Mouse (Mus musculus) limb, embryonic 14.5 days (tissue): ENCODE measurements around the gene Nipal4. TPM values are rescaled to one million over a fixed set of nuclear protein-coding genes. Genes with fewer than 3 reads are reported as not detected.
A peak's percentile ranks its signal among the peaks of the same experiment; 100 is the strongest.

Source experiments
- ATAC-seq: fragments of 200-750 bp; cut with Nextera tagmentation; 2 replicates; pipeline ENCODE4 v1.8.0; 2017; ENCODE audit warnings: low read depth, moderate number of reproducible peaks, moderate TSS enrichment; ENCODE audit not compliant: low FRiP score
- DNase-seq: peaks from one replicate; pipeline ENCODE4 v3.0.0-alpha.2; 2015; ENCODE audit warnings: low spot score
- H3K27ac ChIP-seq: fragments of 300-500 bp; sonication (generic); replicated peaks from 2 replicates; pipeline ENCODE4 v1.5.1; 2014; ENCODE audit warnings: low read depth, mild to moderate bottlenecking, low read length, moderate library complexity, mixed read lengths
- H3K27me3 ChIP-seq: fragments of 300-500 bp; sonication (generic); 2 replicates; pipeline ENCODE4 v1.6.1; 2014; ENCODE audit warnings: low read length, mixed read lengths; ENCODE audit not compliant: control insufficient read depth, insufficient read depth
- H3K36me3 ChIP-seq: fragments of 300-500 bp; sonication (generic); 2 replicates; pipeline ENCODE4 v1.6.1; 2014; ENCODE audit warnings: mild to moderate bottlenecking, low read length, moderate library complexity, mixed read lengths; ENCODE audit not compliant: control insufficient read depth, insufficient read depth
- H3K4me1 ChIP-seq: fragments of 300-500 bp; sonication (generic); 2 replicates; pipeline ENCODE4 v1.6.1; 2014; ENCODE audit warnings: antibody characterized with exemption, low read length, mixed read lengths; ENCODE audit not compliant: control insufficient read depth, insufficient read depth
- H3K4me2 ChIP-seq: fragments of 300-500 bp; sonication (generic); replicated peaks from 2 replicates; pipeline ENCODE4 v1.6.1; 2014; ENCODE audit warnings: low read depth, mild to moderate bottlenecking, low read length, moderate library complexity; ENCODE audit not compliant: severe bottlenecking
- H3K4me3 ChIP-seq: fragments of 300-500 bp; sonication (generic); replicated peaks from 2 replicates; pipeline ENCODE4 v1.5.1; 2014; ENCODE audit warnings: low read length
- H3K9ac ChIP-seq: fragments of 300-500 bp; sonication (generic); 2 replicates; pipeline ENCODE4 v1.6.1; 2014; ENCODE audit warnings: mild to moderate bottlenecking, low read depth, low read length, moderate library complexity; ENCODE audit not compliant: severe bottlenecking
- H3K9me3 ChIP-seq: fragments of 300-500 bp; sonication (generic); 2 replicates; pipeline ENCODE4 v1.6.1; 2016; ENCODE audit warnings: low read length; ENCODE audit not compliant: control insufficient read depth
- POLR2A ChIP-seq: fragments of 200-500 bp; IDR thresholded peaks from 2 replicates; pipeline ENCODE4 v1.8.0; 2012; ENCODE audit warnings: inconsistent platforms, mild to moderate bottlenecking, moderate library complexity, borderline replicate concordance; ENCODE audit not compliant: insufficient read depth, insufficient read length; ENCODE audit errors: extremely low read depth
- WGBS: fragments of 180-500 bp; shearing (Covaris S2); extraction: QIAGEN DNeasy Blood & Tissue Kit; methylation state at CpG from one replicate; pipeline ENCODE4 v1.1.7; 2014; 5-methylcytosine and 5-hydroxymethylcytosine counted together
- polyA plus RNA-seq, 2 experiments: library from polyadenylated mRNA; depleted of rRNA in 1 of 2; stranded (reverse) in 1 of 2; unstranded in 1 of 2; fragments of >200 nt; fragmentation: Nextera tagmentation in 1 of 2; extraction: Ambion mirVana in 1 of 2; gene quantifications; 2 replicates each; pipeline versions ENCODE4 v1.2.1 to v1.2.3; 2012 to 2014

The Nipal4 gene
- polyA plus RNA-seq (2012; rRNA removed) (2.6 and 3.2 TPM in 2 replicates), polyA plus RNA-seq (2014; fragmentation: Nextera tagmentation; extraction: Ambion mirVana) (4.3 and 4.5 TPM in 2 replicates)

DNA sequence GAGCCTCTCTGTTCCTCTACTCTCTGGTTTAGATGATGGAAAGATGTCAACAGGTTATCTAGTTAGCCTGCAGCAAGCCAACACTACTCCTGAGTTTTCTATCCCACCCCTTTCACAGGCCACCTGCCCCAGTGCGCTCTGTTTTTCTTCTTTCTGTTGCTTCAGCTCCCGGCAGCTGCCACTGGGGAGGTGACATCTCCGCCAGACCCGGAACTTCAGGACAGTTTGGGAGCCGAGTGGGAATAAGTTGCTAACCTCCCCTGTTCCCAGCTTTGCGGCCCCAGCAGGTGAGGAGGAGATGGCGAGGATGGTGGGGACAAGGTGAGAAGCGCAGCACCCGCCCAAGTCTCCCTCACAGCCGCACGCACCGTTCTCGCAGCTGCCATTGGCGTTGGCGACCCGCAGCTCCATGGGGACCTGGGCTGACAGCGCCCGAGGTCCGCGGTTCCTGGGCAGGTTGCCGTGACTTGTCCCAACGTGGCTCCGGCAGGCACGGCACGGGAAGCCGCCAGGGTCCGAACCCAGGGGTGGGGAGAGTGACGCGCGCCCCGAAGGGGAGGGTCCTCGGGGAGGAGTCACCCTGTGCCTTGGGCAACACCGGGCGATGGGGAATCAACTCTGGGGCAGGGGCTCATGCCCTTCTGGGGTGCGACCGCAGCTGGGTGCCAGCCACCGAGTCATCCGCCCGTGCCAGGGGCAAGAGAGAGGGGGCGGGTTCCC lies at the start of gene Nipal4:
Nipal4 (minus strand) TSS at position 643 of the 720 bp plus-strand sequence.
- peaks cover 13% of the 10 kb centered on the region; the same call in 1 of the 2 replicates for H3K27me3 ChIP-seq
- peak within 1 kb of the TSS; percentile 54 for H3K9ac ChIP-seq
- TF ChIP-seq POLR2A, result no peak
- H3K27ac ChIP-seq, result no peak within 1 kb of the TSS
- H3K4me1 ChIP-seq, result peaks cover 10% of the 10 kb centered on the region; the same call in 1 of the 2 replicates
- H3K9me3 ChIP-seq, result no peaks in the 10 kb centered on the region
- 3% methylated on average over 40 of the region's 40 CpGs for WGBS
- no peaks in the 10 kb centered on the region for H3K36me3 ChIP-seq
- ATAC-seq, result no peak
- H3K4me3 ChIP-seq, result peak within 1 kb of the TSS; percentile 49
- no peak for DNase-seq
- peak within 1 kb of the TSS; percentile 95 for H3K4me2 ChIP-seq

- Histone ChIP-seq H3K9ac (no peak overlapping the region), H3K36me3 (0 out of 2 replicates have a peak, but pooled peaks cover 3% of the 10 kb centered on the region), H3K4me2 (no peak overlapping the region; the same call in 1 of the 2 replicates), H3K4me3 (no peak overlapping the region), H3K4me1 (peaks cover 21% of the 10 kb centered on the region), H3K27me3 (no peaks in the 10 kb centered on the region), H3K9me3 (no peaks in the 10 kb centered on the region), H3K27ac (peak overlapping the region; percentile 94; the same call in 1 of the 2 replicates)
- DNase-seq (peak; percentile 88), ATAC-seq (peak; percentile 75)
- 18% methylated on average over 3 of the region's 3 CpGs for WGBS
- TF ChIP-seq POLR2A, result no peak
Measured at GRCm38 (mm10) chr11:46215354-46215753, 49.0 kb upstream of the Nipal4 start.

- Histone ChIP-seq H3K4me1 (peaks cover 21% of the 10 kb centered on the region), H3K4me2 (peak overlapping the region; percentile 3; the same call in 1 of the 2 replicates), H3K9ac (peak overlapping the region; percentile 17; the same call in 1 of the 2 replicates), H3K27ac (peak overlapping the region; percentile 94), H3K4me3 (no peak overlapping the region), H3K36me3 (0 out of 2 replicates have a peak, but pooled peaks cover 3% of the 10 kb centered on the region), H3K9me3 (no peaks in the 10 kb centered on the region), H3K27me3 (no peaks in the 10 kb centered on the region)
- DNase-seq (no peak), ATAC-seq (no peak)
- WGBS, result 33% methylated on average over 14 of the region's 14 CpGs
- no peak for TF ChIP-seq POLR2A
Measured at GRCm38 (mm10) chr11:46214368-46215230, 48.3 kb upstream of the Nipal4 start.

DNA sequence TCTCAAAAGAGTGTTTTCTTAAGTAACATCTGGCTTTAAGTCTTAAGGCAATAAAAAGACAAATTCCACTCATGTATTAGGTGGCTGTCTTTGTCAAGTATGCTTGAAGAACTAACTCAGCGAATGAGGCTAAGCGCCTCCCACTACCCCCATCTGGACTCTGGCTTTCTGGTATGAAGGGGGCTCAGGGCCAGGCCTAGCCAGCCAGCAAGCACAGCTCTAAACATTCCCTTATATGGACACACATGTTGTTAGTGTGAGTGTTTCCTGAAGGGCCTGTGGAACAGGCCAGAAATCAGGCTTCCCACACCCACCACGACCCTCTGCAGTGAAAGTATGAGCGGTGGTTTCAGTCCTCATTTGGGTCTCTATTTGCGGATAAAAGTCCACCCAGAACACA lies 47.5 kb upstream of the Nipal4 start:
- Histone ChIP-seq H3K9ac (peak overlapping the region; percentile 17; the same call in 1 of the 2 replicates), H3K4me3 (no peak overlapping the region), H3K27ac (peak overlapping the region; percentile 94), H3K9me3 (no peaks in the 10 kb centered on the region), H3K36me3 (0 out of 2 replicates have a peak, but pooled peaks cover 3% of the 10 kb centered on the region), H3K4me1 (peaks cover 21% of the 10 kb centered on the region), H3K4me2 (no peak overlapping the region), H3K27me3 (no peaks in the 10 kb centered on the region)
- peak; percentile 83 for DNase-seq
- TF ChIP-seq POLR2A, result no peak
- whole genome bisulfite sequencing, result 12% methylated on average over 5 of the region's 5 CpGs
- ATAC-seq, result peak; percentile 87

DNA sequence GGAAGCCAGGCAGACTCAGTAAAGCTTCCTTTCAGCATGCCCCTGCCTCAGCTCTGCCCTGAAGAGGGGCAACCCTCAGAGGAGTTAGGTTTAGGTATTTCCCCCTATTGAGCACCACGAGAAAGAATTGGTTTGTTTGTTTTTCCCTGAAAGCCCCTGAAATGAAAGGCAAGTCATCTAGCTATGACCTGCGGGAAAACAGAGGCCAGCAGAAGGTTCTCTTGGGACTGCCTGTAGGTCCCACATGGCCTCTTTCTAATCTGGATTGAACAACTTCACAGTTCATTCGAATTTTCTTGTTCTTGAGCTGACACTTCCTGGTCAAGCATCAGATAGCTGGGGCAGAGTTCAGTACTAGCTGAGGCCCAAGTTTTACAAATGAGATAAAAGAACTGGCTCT lies 45.5 kb upstream of the Nipal4 start:
- H3K4me1 ChIP-seq, result peaks cover 21% of the 10 kb centered on the region
- TF ChIP-seq POLR2A, result no peak
- H3K27ac ChIP-seq, result no peak overlapping the region
- no peak overlapping the region for H3K4me3 ChIP-seq
- DNase-seq (no peak), ATAC-seq (no peak)
- no peaks in the 10 kb centered on the region for H3K9me3 ChIP-seq
- no peak overlapping the region for H3K9ac ChIP-seq
- 0 out of 2 replicates have a peak, but pooled peaks cover under 1% of the 10 kb centered on the region for H3K36me3 ChIP-seq
- no peak overlapping the region for H3K4me2 ChIP-seq
- no peaks in the 10 kb centered on the region for H3K27me3 ChIP-seq
- WGBS, result 37% methylated on average over 3 of the region's 3 CpGs
